ENCODE assay signal across 17 mouse cellular contexts in genomic region chr13:45255277-45255676, GRCm38 (mm10).
DNase-seq lines count a peak whose midpoint lies in the region; ATAC-seq lines count a peak whose summit lies in the region.
"Had no signal": no experiment of that assay in that cellular context is flagged by ENCODE, and none has a peak within 500 bp of the region (broad histone marks: within the 10 kb centered on the region; RNA-seq: fewer than 3 reads in every experiment).

No protein-coding gene starts in this region.

- ATAC-seq in heart, embryonic 12.5 days (ENCODE audit: insufficient number of reproducible peaks, low FRiP score): no peak
- ATAC-seq in hindbrain, embryonic 11.5 days (ENCODE audit: low FRiP score): no peak

- H3K36me3 ChIP-seq in heart, embryonic 12.5 days: no peaks in the 10 kb centered on the region
- H3K36me3 ChIP-seq in hindbrain, embryonic 11.5 days (ENCODE audit: control insufficient read depth, insufficient read depth, low read length): no peaks in the 10 kb centered on the region
- H3K36me3 ChIP-seq: embryonic facial prominence, embryonic 13.5 days; limb, embryonic 13.5 days; liver, embryonic 15.5 days; midbrain, embryonic 10.5 days had no signal

- no peak overlapping the region for H3K27ac ChIP-seq in heart, embryonic 12.5 days (ENCODE audit: poor library complexity, severe bottlenecking)
- H3K27ac ChIP-seq in hindbrain, embryonic 11.5 days (ENCODE audit: low read depth, low read length): no peak overlapping the region
- H3K27ac ChIP-seq: embryonic facial prominence, embryonic 13.5 days; limb, embryonic 13.5 days; liver, embryonic 15.5 days; midbrain, embryonic 10.5 days had no signal

- H3K4me3 ChIP-seq in heart, embryonic 12.5 days: no peak overlapping the region
- no peak overlapping the region for H3K4me3 ChIP-seq in hindbrain, embryonic 11.5 days (ENCODE audit: low read depth, low read length)
- H3K4me3 ChIP-seq: embryonic facial prominence, embryonic 13.5 days; limb, embryonic 13.5 days; liver, embryonic 15.5 days; midbrain, embryonic 10.5 days had no signal

- no peak overlapping the region for H3K4me2 ChIP-seq in heart, embryonic 12.5 days
- H3K4me2 ChIP-seq in hindbrain, embryonic 11.5 days (replicated peaks; ENCODE audit: low read depth, low read length): no peak overlapping the region
- H3K4me2 ChIP-seq: embryonic facial prominence, embryonic 13.5 days; limb, embryonic 13.5 days; liver, embryonic 15.5 days had no signal

- H3K4me1 ChIP-seq in heart, embryonic 12.5 days (replicated peaks): no peaks in the 10 kb centered on the region
- H3K4me1 ChIP-seq in hindbrain, embryonic 11.5 days (replicated peaks; ENCODE audit: control insufficient read depth, insufficient read depth, low read length): no peaks in the 10 kb centered on the region
- H3K4me1 ChIP-seq: liver, embryonic 15.5 days had no signal

- 62% methylated on average over 6 of the region's 6 CpGs for WGBS in heart, embryonic 12.5 days
- 86% methylated on average over 6 of the region's 6 CpGs for WGBS in hindbrain, embryonic 11.5 days

- H3K9me3 ChIP-seq in heart, embryonic 12.5 days (replicated peaks): no peaks in the 10 kb centered on the region
- H3K9me3 ChIP-seq in hindbrain, embryonic 11.5 days (ENCODE audit: control insufficient read depth, low read length): no peaks in the 10 kb centered on the region
- H3K9me3 ChIP-seq: embryonic facial prominence, embryonic 13.5 days; limb, embryonic 13.5 days; liver, embryonic 15.5 days; midbrain, embryonic 10.5 days had no signal

- DNase-seq in heart, postnatal 4 days: peak; percentile 14
- DNase-seq in retina, postnatal 1 day: peak; percentile 35
- no peak for DNase-seq in retina, embryonic 14.5 days (ENCODE audit: low spot score)
- DNase-seq in kidney, postnatal 14 days: peak; percentile 48
- no peak for DNase-seq in adrenal gland, adult 18-20 months (ENCODE audit: low spot score in 2 of 2)
- DNase-seq in hindbrain, embryonic 11.5 days (ENCODE audit: low spot score): no peak
- DNase-seq: adrenal gland, postnatal 14 days; cerebellum, adult 2 months; gastrocnemius, postnatal 10 days; heart, postnatal 36 days; lung, postnatal 36 days; thymus, postnatal 4 days had no signal

- no peak overlapping the region for H3K9ac ChIP-seq in heart, embryonic 12.5 days
- no peak overlapping the region for H3K9ac ChIP-seq in hindbrain, embryonic 11.5 days (ENCODE audit: low read depth, low read length)
- H3K9ac ChIP-seq: embryonic facial prominence, embryonic 13.5 days; limb, embryonic 13.5 days; liver, embryonic 15.5 days had no signal

- H3K27me3 ChIP-seq in heart, embryonic 12.5 days (replicated peaks): no peaks in the 10 kb centered on the region
- H3K27me3 ChIP-seq in hindbrain, embryonic 11.5 days (ENCODE audit: control insufficient read depth, insufficient read depth, low read length): no peaks in the 10 kb centered on the region
- H3K27me3 ChIP-seq: embryonic facial prominence, embryonic 13.5 days; limb, embryonic 13.5 days had no signal

Comparison
In these comparisons a context has a peak if more than half of its experiments do, and no peak if none do; other contexts are left out.
1. DNase-seq: peak in heart, postnatal 4 days (single experiment), retina, postnatal 1 day (single experiment) and kidney, postnatal 14 days (single experiment); none in retina, embryonic 14.5 days (single experiment), adrenal gland, adult 18-20 months (0 of 2) and hindbrain, embryonic 11.5 days (single experiment).